In the genomic region with DNA sequence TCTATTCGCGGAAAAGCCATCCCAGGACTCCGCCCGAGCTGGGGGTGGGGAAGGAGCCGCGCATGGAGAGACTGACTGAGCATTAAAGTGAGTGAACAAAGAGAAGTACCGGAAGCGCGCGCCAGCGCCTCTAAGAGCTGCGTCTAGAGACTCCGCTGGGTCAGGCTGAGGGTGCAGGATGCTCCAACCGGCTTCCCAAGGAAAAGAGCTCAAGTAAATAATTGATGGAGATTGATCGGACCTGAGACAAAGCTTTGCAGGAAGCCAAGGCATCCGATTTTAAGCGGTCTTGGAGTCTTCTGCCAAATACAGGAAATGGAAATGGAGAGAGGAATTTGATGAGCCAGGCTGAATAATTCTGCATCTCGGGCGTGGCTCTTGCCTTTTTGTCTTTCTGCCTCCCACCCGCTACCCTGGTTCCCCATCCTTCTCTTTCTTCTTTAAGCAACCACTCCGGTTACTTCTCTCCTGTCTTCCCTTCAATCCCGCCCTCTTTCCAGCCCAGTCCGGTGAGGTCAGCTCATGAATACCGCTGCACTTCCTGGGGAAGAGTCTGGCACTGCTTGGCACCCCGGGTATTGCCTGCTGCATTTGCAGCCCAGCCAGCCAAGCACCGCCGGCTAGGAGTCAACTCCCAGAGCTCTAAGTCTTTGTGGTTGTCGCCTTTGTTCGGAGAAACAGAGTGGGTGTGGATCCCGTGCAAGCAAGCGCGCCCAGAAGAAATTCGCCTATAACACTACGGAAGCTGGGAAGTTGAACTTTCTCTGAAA, we compare ENCODE assay signal across 8 mouse cellular contexts. TPM values are rescaled to one million over a fixed set of nuclear protein-coding genes. Genes with fewer than 3 reads are reported as not detected.
DNase-seq lines count a peak whose midpoint lies in the region; ATAC-seq lines count a peak whose summit lies in the region.

A gene (plus strand): TSS at position 274 of the 770 bp plus-strand sequence.

- H3K9me3 ChIP-seq in heart, embryonic 10.5 days: no peaks in the 10 kb centered on the region
- H3K9me3 ChIP-seq in forebrain, embryonic 13.5 days (replicated peaks): no peaks in the 10 kb centered on the region
- no peaks in the 10 kb centered on the region for H3K9me3 ChIP-seq in neural tube, embryonic 12.5 days

- peak within 1 kb of the TSS; percentile 91 for H3K9ac ChIP-seq in forebrain, embryonic 13.5 days
- H3K9ac ChIP-seq in neural tube, embryonic 12.5 days: peak within 1 kb of the TSS; percentile 71

- intact Hi-C loops in gastrocnemius, postnatal 14 days (cut with DNase I; ENCODE audit: low total_unique reads): no loop called here

- no peak within 1 kb of the TSS for H3K27ac ChIP-seq in heart, embryonic 10.5 days
- peak within 1 kb of the TSS; percentile 95 for H3K27ac ChIP-seq in forebrain, embryonic 13.5 days
- H3K27ac ChIP-seq in neural tube, embryonic 12.5 days: peak within 1 kb of the TSS; percentile 82

- H3K4me2 ChIP-seq in forebrain, embryonic 13.5 days: peak within 1 kb of the TSS; percentile 88
- peak within 1 kb of the TSS; percentile 87 for H3K4me2 ChIP-seq in neural tube, embryonic 12.5 days (replicated peaks)

- under 1% methylated on average over 34 of the region's 34 CpGs for WGBS in heart, embryonic 10.5 days
- WGBS in forebrain, embryonic 13.5 days: under 1% methylated on average over 34 of the region's 34 CpGs
- WGBS in neural tube, embryonic 12.5 days: under 1% methylated on average over 34 of the region's 34 CpGs

- peak; percentile 74 for DNase-seq in heart, embryonic 10.5 days (ENCODE audit: low spot score)
- DNase-seq in heart, adult 18-20 months: no peak
- DNase-seq in brain, embryonic 18.5 days (ENCODE audit: low read depth, low spot score): peak; percentile 80
- peak; percentile 47 to 57 for DNase-seq in layer of hippocampus, postnatal 25 days (ENCODE audit: extremely low spot score in 1 of 2, low spot score in 1 of 2)
- DNase-seq in ovary, postnatal 14 days (ENCODE audit: low spot score): no peak
- DNase-seq in gastrocnemius, postnatal 14 days: no peak

- H3K4me3 ChIP-seq in heart, embryonic 10.5 days: peak within 1 kb of the TSS; percentile 56
- H3K4me3 ChIP-seq in forebrain, embryonic 13.5 days: peak within 1 kb of the TSS; percentile 79
- peak within 1 kb of the TSS; percentile 78 for H3K4me3 ChIP-seq in neural tube, embryonic 12.5 days

- peak; percentile 89 for ATAC-seq in forebrain, embryonic 13.5 days
- ATAC-seq in neural tube, embryonic 12.5 days (ENCODE audit: low FRiP score, low read depth): peak; percentile 86

- H3K27me3 ChIP-seq in heart, embryonic 10.5 days (ENCODE audit: insufficient read depth, poor library complexity, severe bottlenecking): peaks cover 55% of the 10 kb centered on the region
- no peaks in the 10 kb centered on the region for H3K27me3 ChIP-seq in forebrain, embryonic 13.5 days
- H3K27me3 ChIP-seq in neural tube, embryonic 12.5 days (replicated peaks): no peaks in the 10 kb centered on the region

- H3K4me1 ChIP-seq in heart, embryonic 10.5 days: peaks cover 28% of the 10 kb centered on the region
- H3K4me1 ChIP-seq in forebrain, embryonic 13.5 days: peaks cover 34% of the 10 kb centered on the region
- H3K4me1 ChIP-seq in neural tube, embryonic 12.5 days: peaks cover 24% of the 10 kb centered on the region

- no peaks in the 10 kb centered on the region for H3K36me3 ChIP-seq in heart, embryonic 10.5 days
- H3K36me3 ChIP-seq in forebrain, embryonic 13.5 days (ENCODE audit: poor library complexity, severe bottlenecking): peaks cover 3% of the 10 kb centered on the region; the same call in 1 of the 2 replicates
- no peaks in the 10 kb centered on the region; the same call in 1 of the 2 replicates for H3K36me3 ChIP-seq in neural tube, embryonic 12.5 days

RNA-seq across cellular contexts. Expression of the gene that starts here (rescaled TPM):
- polyA plus RNA-seq in heart, embryonic 10.5 days (2016; fragmentation: Nextera tagmentation; extraction: Ambion mirVana): 0.36 and 0.82 TPM in 2 replicates
- not detected for total RNA-seq in heart, adult 18-20 months (2021)
- 60.4 and 65.3 TPM in 2 replicates for polyA plus RNA-seq in forebrain, embryonic 13.5 days (2015; fragmentation: Nextera tagmentation; extraction: Ambion mirVana)
- 100 to 1,000 TPM; 157 to 178 TPM for total RNA-seq in layer of hippocampus, postnatal 25 days (2021)
- polyA plus RNA-seq in neural tube, embryonic 12.5 days (2016; fragmentation: Nextera tagmentation; extraction: Ambion mirVana): 79.9 and 80.6 TPM in 2 replicates
- total RNA-seq in gastrocnemius, postnatal 14 days (2021): not detected

Comparison
In these comparisons a context has a peak if more than half of its experiments do, and no peak if none do; other contexts are left out.
1. RNA of the gene that starts here (total RNA-seq): 157 to 178 TPM in layer of hippocampus, postnatal 25 days; not detected in heart, adult 18-20 months and not detected in gastrocnemius, postnatal 14 days; every median in the first group is over 100 times any median in the second.
2. RNA of the gene that starts here (polyA plus RNA-seq): 79.9 to 80.6 TPM in neural tube, embryonic 12.5 days and 60.4 to 65.3 TPM in forebrain, embryonic 13.5 days; 0.36 to 0.82 TPM in heart, embryonic 10.5 days; every median in the first group is over 10 times any median in the second.
3. Peak in DNase-seq and H3K4me3 ChIP-seq in heart, embryonic 10.5 days; RNA of the gene not detected or under 1 TPM.
4. DNase-seq: peak in brain, embryonic 18.5 days (single experiment) and layer of hippocampus, postnatal 25 days (2 of 2); none in heart, adult 18-20 months (0 of 2), ovary, postnatal 14 days (single experiment) and gastrocnemius, postnatal 14 days (single experiment).
5. Peak in every context shown above with its lines, with median percentiles within 50 percentile points of each other: H3K4me3 ChIP-seq.